24 mouse cellular contexts compared by ENCODE assay signal in genomic region chr17:66604931-66605330, GRCm38 (mm10). TPM values are rescaled to one million over a fixed set of nuclear protein-coding genes. Genes with fewer than 3 reads are reported as not detected.
DNase-seq lines count a peak whose midpoint lies in the region; ATAC-seq and TF ChIP-seq lines count a peak whose summit lies in the region.
"Had no signal": no experiment of that assay in that cellular context is flagged by ENCODE, and none has a peak within 500 bp of the region (broad histone marks: within the 10 kb centered on the region; RNA-seq: fewer than 3 reads in every experiment).

No protein-coding gene starts in this region.

- WGBS in heart, embryonic 10.5 days, result 72% methylated on average over 5 of the region's 5 CpGs
- WGBS in lung, embryonic 14.5 days, result 60% methylated on average over 5 of the region's 5 CpGs
- WGBS in forebrain, embryonic 11.5 days, result 74% methylated on average over 5 of the region's 5 CpGs

- no peak overlapping the region for H3K27ac ChIP-seq in heart, embryonic 10.5 days
- no peak overlapping the region for H3K27ac ChIP-seq in lung, embryonic 14.5 days (ENCODE audit: low read depth)
- H3K27ac ChIP-seq in ES-Bruce4 (ENCODE audit: insufficient read depth, low read length), result no peak overlapping the region
- no peak overlapping the region for H3K27ac ChIP-seq in forebrain, embryonic 11.5 days (ENCODE audit: low read depth, low read length)
- H3K27ac ChIP-seq: embryonic facial prominence, embryonic 12.5 days; forebrain, embryonic 12.5 days; hindbrain, embryonic 12.5 days had no signal

- H3K9ac ChIP-seq in lung, embryonic 14.5 days, result no peak overlapping the region
- H3K9ac ChIP-seq in ES-Bruce4 (ENCODE audit: low read depth, poor library complexity, severe bottlenecking), result no peak overlapping the region
- H3K9ac ChIP-seq in forebrain, embryonic 11.5 days (ENCODE audit: low read length), result no peak overlapping the region
- H3K9ac ChIP-seq: embryonic facial prominence, embryonic 12.5 days; forebrain, embryonic 12.5 days; hindbrain, embryonic 12.5 days had no signal

- no peak for TF ChIP-seq EP300 in ES-Bruce4 (IDR thresholded peaks at IDR 0.05; ENCODE audit: insufficient read depth, low read depth, low read length)

- no peak for ATAC-seq in lung, embryonic 14.5 days (ENCODE audit: insufficient read depth)
- no peak for ATAC-seq in forebrain, embryonic 11.5 days (replicated peaks; ENCODE audit: low FRiP score)
- ATAC-seq: forebrain, embryonic 16.5 days; hindbrain, embryonic 16.5 days had no signal

- H3K4me3 ChIP-seq in heart, embryonic 10.5 days, result no peak overlapping the region
- H3K4me3 ChIP-seq in lung, embryonic 14.5 days (ENCODE audit: low read depth, low read length), result no peak overlapping the region
- H3K4me3 ChIP-seq in ES-Bruce4 (ENCODE audit: low read depth, low read length), result no peak overlapping the region
- H3K4me3 ChIP-seq in forebrain, embryonic 11.5 days (ENCODE audit: low read depth, low read length), result no peak overlapping the region
- H3K4me3 ChIP-seq: embryonic facial prominence, embryonic 12.5 days; forebrain, embryonic 12.5 days; hindbrain, embryonic 12.5 days had no signal

- 0 out of 2 replicates have a peak, but pooled peaks have one; percentile 11 for TF ChIP-seq CTCF in lung, embryonic 14.5 days (IDR thresholded peaks at IDR 0.05; ENCODE audit: low read depth)
- peak; percentile 44 for TF ChIP-seq CTCF in ES-Bruce4 (IDR thresholded peaks at IDR 0.05; ENCODE audit: low read depth, low read length)

- no peak overlapping the region for H3K4me2 ChIP-seq in lung, embryonic 14.5 days
- no peak overlapping the region for H3K4me2 ChIP-seq in forebrain, embryonic 11.5 days (ENCODE audit: low read depth, low read length, severe bottlenecking)
- H3K4me2 ChIP-seq: embryonic facial prominence, embryonic 12.5 days; forebrain, embryonic 12.5 days; hindbrain, embryonic 12.5 days had no signal

- TF ChIP-seq POLR2A in ES-Bruce4 (IDR thresholded peaks at IDR 0.05; ENCODE audit: insufficient read depth, low read length), result no peak

- peak; percentile 52 for DNase-seq in heart, embryonic 10.5 days (ENCODE audit: low spot score)
- DNase-seq in heart, adult 18-20 months, result no peak
- no peak for DNase-seq in lung, embryonic 14.5 days
- no peak for DNase-seq in lung, postnatal 4 days
- DNase-seq in left cerebral cortex, postnatal 4 days, result no peak
- DNase-seq in forebrain, embryonic 11.5 days (ENCODE audit: low spot score), result no peak
- DNase-seq: adrenal gland, adult 8-10 months; adrenal gland, postnatal 36 days; cerebellum, adult 2 months; cerebellum, postnatal 10 days; gastrocnemius, postnatal 10 days; heart, postnatal 10 days; heart, postnatal 4 days had no signal

- no peaks in the 10 kb centered on the region for H3K27me3 ChIP-seq in heart, embryonic 10.5 days (ENCODE audit: insufficient read depth, poor library complexity, severe bottlenecking)
- no peaks in the 10 kb centered on the region for H3K27me3 ChIP-seq in lung, embryonic 14.5 days (ENCODE audit: insufficient read depth, low read length)
- H3K27me3 ChIP-seq in ES-Bruce4 (ENCODE audit: control insufficient read depth, insufficient read depth, low read length, poor library complexity, severe bottlenecking), result no peaks in the 10 kb centered on the region
- no peaks in the 10 kb centered on the region for H3K27me3 ChIP-seq in forebrain, embryonic 11.5 days (ENCODE audit: control insufficient read depth, insufficient read depth, low read length)
- H3K27me3 ChIP-seq: embryonic facial prominence, embryonic 12.5 days; forebrain, embryonic 12.5 days; hindbrain, embryonic 12.5 days had no signal

- H3K4me1 ChIP-seq in heart, embryonic 10.5 days, result no peaks in the 10 kb centered on the region
- no peaks in the 10 kb centered on the region for H3K4me1 ChIP-seq in lung, embryonic 14.5 days (ENCODE audit: insufficient read depth)
- H3K4me1 ChIP-seq in ES-Bruce4 (ENCODE audit: control insufficient read depth, insufficient read depth, low read length), result no peaks in the 10 kb centered on the region
- H3K4me1 ChIP-seq in forebrain, embryonic 11.5 days (replicated peaks; ENCODE audit: control insufficient read depth, insufficient read depth, low read length), result no peaks in the 10 kb centered on the region
- H3K4me1 ChIP-seq: embryonic facial prominence, embryonic 12.5 days; forebrain, embryonic 12.5 days; hindbrain, embryonic 12.5 days had no signal

- no peaks in the 10 kb centered on the region for H3K36me3 ChIP-seq in heart, embryonic 10.5 days
- H3K36me3 ChIP-seq in lung, embryonic 14.5 days (ENCODE audit: insufficient read depth), result no peaks in the 10 kb centered on the region
- H3K36me3 ChIP-seq in ES-Bruce4 (ENCODE audit: control insufficient read depth, insufficient read depth, low read length, poor library complexity, severe bottlenecking), result no peaks in the 10 kb centered on the region
- H3K36me3 ChIP-seq in forebrain, embryonic 11.5 days (ENCODE audit: control insufficient read depth, insufficient read depth, low read length), result no peaks in the 10 kb centered on the region
- H3K36me3 ChIP-seq: embryonic facial prominence, embryonic 12.5 days; forebrain, embryonic 12.5 days; hindbrain, embryonic 12.5 days had no signal

- intact Hi-C loops in left cerebral cortex, postnatal 4 days (cut with DNase I), result no loop called here

- no peaks in the 10 kb centered on the region for H3K9me3 ChIP-seq in heart, embryonic 10.5 days
- no peaks in the 10 kb centered on the region for H3K9me3 ChIP-seq in lung, embryonic 14.5 days (ENCODE audit: low read depth, low read length)
- H3K9me3 ChIP-seq in ES-Bruce4 (replicated peaks; ENCODE audit: control insufficient read depth, insufficient read depth, low read length, poor library complexity, severe bottlenecking), result no peaks in the 10 kb centered on the region
- no peaks in the 10 kb centered on the region for H3K9me3 ChIP-seq in forebrain, embryonic 11.5 days (ENCODE audit: control insufficient read depth, low read length)
- H3K9me3 ChIP-seq: embryonic facial prominence, embryonic 12.5 days; forebrain, embryonic 12.5 days; hindbrain, embryonic 12.5 days had no signal

RNA-seq across cellular contexts. Expression of gene Themis3, which starts 10.5 kb away (rescaled TPM):
- polyA plus RNA-seq in heart, embryonic 10.5 days (2016; fragmentation: Nextera tagmentation; extraction: Ambion mirVana), result not detected in 2 replicates
- not detected for total RNA-seq in heart, adult 18-20 months (2021)
- 0.16 and 0.22 TPM in 2 replicates for polyA plus RNA-seq in lung, embryonic 14.5 days (2014; fragmentation: Nextera tagmentation; extraction: Ambion mirVana)
- not detected in 2 replicates for polyA plus RNA-seq in ES-Bruce4 (2011; ENCODE audit: insufficient read depth, insufficient read length, low read depth, missing spikeins)
- total RNA-seq in left cerebral cortex, postnatal 4 days (2021), result not detected
- polyA plus RNA-seq in forebrain, embryonic 11.5 days (2014; fragmentation: Nextera tagmentation; extraction: Ambion mirVana), result not detected in 2 replicates
- total RNA-seq: adrenal gland, adult 8-10 months; adrenal gland, postnatal 36 days; gastrocnemius, postnatal 10 days; gastrocnemius, postnatal 4 days; heart, adult 8-10 months had no signal
- polyA plus RNA-seq: C2C12; cerebellum, adult 2 months; embryonic facial prominence, embryonic 12.5 days; forebrain, embryonic 12.5 days; forebrain, embryonic 16.5 days; frontal cortex, adult 2 months; heart, embryonic 14.5 days; hindbrain, embryonic 12.5 days; hindbrain, embryonic 16.5 days had no signal
